Mouse (Mus musculus) MEL (cell line): ENCODE measurements around the gene Rae1. TPM values are rescaled to one million over a fixed set of nuclear protein-coding genes. Genes with fewer than 3 reads are reported as not detected.

Experiments
- DNase-seq: peaks from one replicate; pipeline ENCODE4 v3.0.0; 2011; ENCODE audit warnings: low read depth, low spot score
- H3K27ac ChIP-seq: 2 replicates; pipeline ENCODE4 v1.5.1; 2012; ENCODE audit warnings: low read depth, mild to moderate bottlenecking, control low read depth, low read length, moderate library complexity; ENCODE audit not compliant: control insufficient read depth
- H3K27me3 ChIP-seq, 2 experiments: fragments of 150-350 bp in 1 of 2; sonication (generic) in 1 of 2; 2 replicates each; pipeline ENCODE4 v1.6.1; 2012; ENCODE audit warnings: low read length in 2 of 2, mild to moderate bottlenecking in 2 of 2, improper control_type of control experiment in 1 of 2, moderate library complexity in 1 of 2; ENCODE audit not compliant: insufficient read depth in 2 of 2, control insufficient read depth in 1 of 2
- H3K36me3 ChIP-seq, 2 experiments: 2 replicates each; pipeline ENCODE4 v1.6.1; 2012 to 2014; ENCODE audit warnings: low read length in 2 of 2, improper control_type of control experiment in 1 of 2, inconsistent platforms in 1 of 2, mild to moderate bottlenecking in 1 of 2; ENCODE audit not compliant: insufficient read depth in 2 of 2, control insufficient read depth in 1 of 2
- H3K4me1 ChIP-seq, 2 experiments: fragments of 150-350 bp in 1 of 2; sonication (generic) in 1 of 2; 2 replicates each; pipeline ENCODE4 v1.6.1; 2012; ENCODE audit warnings: low read length in 2 of 2, improper control_type of control experiment in 1 of 2, mild to moderate bottlenecking in 1 of 2; ENCODE audit not compliant: insufficient read depth in 2 of 2, control insufficient read depth in 1 of 2
- H3K4me3 ChIP-seq, 2 experiments: fragments of 150-350 bp in 1 of 2; sonication (generic) in 1 of 2; 2 replicates each; pipeline ENCODE4 v1.5.1; 2012; ENCODE audit warnings: low read depth in 2 of 2, low read length in 2 of 2, mild to moderate bottlenecking in 2 of 2, moderate library complexity in 2 of 2, control low read depth in 1 of 2, improper control_type of control experiment in 1 of 2; ENCODE audit not compliant: control insufficient read depth in 1 of 2, insufficient read depth in 1 of 2
- H3K79me2 ChIP-seq: 2 replicates; pipeline ENCODE4 v1.6.1; 2012; ENCODE audit warnings: mild to moderate bottlenecking, low read length, moderate library complexity; ENCODE audit not compliant: control insufficient read depth, poor library complexity, insufficient read depth
- H3K9ac ChIP-seq: 2 replicates; pipeline ENCODE4 v1.6.1; 2012; ENCODE audit warnings: low read depth, mild to moderate bottlenecking, control low read depth, low read length, moderate library complexity; ENCODE audit not compliant: control insufficient read depth, poor library complexity, severe bottlenecking
- H3K9me3 ChIP-seq: fragments of 150-350 bp; sonication (generic); replicated peaks from 2 replicates; pipeline ENCODE4 v1.6.1; 2012; ENCODE audit warnings: mild to moderate bottlenecking, low read length, improper control_type of control experiment, moderate library complexity; ENCODE audit not compliant: insufficient read depth
- CHD1 ChIP-seq: IDR thresholded peaks from 2 replicates; pipeline ENCODE4 v1.6.1; 2012; ENCODE audit warnings: low read depth, mild to moderate bottlenecking, inconsistent platforms, low read length, improper control_type of control experiment
- CTCF ChIP-seq, 3 experiments: IDR thresholded peaks in 2 of 3; conservative IDR thresholded peaks in 1 of 3; 2 replicates each; pipeline ENCODE4 v1.5.1; 2011 to 2012; ENCODE audit warnings: low read length in 3 of 3, low read depth in 2 of 3, mild to moderate bottlenecking in 2 of 3, improper control_type of control experiment in 1 of 3, inconsistent platforms in 1 of 3, mixed read lengths in 1 of 3, moderate library complexity in 1 of 3; ENCODE audit not compliant: control insufficient read depth in 1 of 3, insufficient read depth in 1 of 3, poor library complexity in 1 of 3, severe bottlenecking in 1 of 3
- ELF1 ChIP-seq: IDR thresholded peaks from 2 replicates; pipeline ENCODE4 v1.6.1; 2014; ENCODE audit warnings: low read depth, mild to moderate bottlenecking, inconsistent platforms, low read length, improper control_type of control experiment, moderate library complexity
- ETS1 ChIP-seq: IDR thresholded peaks from 2 replicates; pipeline ENCODE4 v1.6.1; 2012; ENCODE audit warnings: low read depth, mild to moderate bottlenecking, inconsistent platforms, low read length, improper control_type of control experiment, moderate library complexity
- GABPA ChIP-seq: IDR thresholded peaks from 2 replicates; pipeline ENCODE4 v1.6.1; 2012; ENCODE audit warnings: low read depth, mild to moderate bottlenecking, inconsistent platforms, low read length, improper control_type of control experiment, moderate library complexity
- GATA1 ChIP-seq: IDR thresholded peaks from 2 replicates; pipeline ENCODE4 v1.6.1; 2011; ENCODE audit warnings: low read depth, low read length, improper control_type of control experiment
- HCFC1 ChIP-seq: IDR thresholded peaks from 2 replicates; pipeline ENCODE4 v1.6.1; 2012; ENCODE audit warnings: low read depth, mild to moderate bottlenecking, inconsistent platforms, low read length, improper control_type of control experiment, moderate library complexity
- JUND ChIP-seq: IDR thresholded peaks from 2 replicates; pipeline ENCODE4 v1.6.1; 2011; ENCODE audit warnings: low read depth, mild to moderate bottlenecking, improper control_type of control experiment, low read length
- MAZ ChIP-seq: IDR thresholded peaks from 2 replicates; pipeline ENCODE4 v1.6.1; 2012; ENCODE audit warnings: low read depth, mild to moderate bottlenecking, inconsistent platforms, low read length, improper control_type of control experiment
- MXI1 ChIP-seq: IDR thresholded peaks from 2 replicates; pipeline ENCODE4 v1.6.1; 2011; ENCODE audit warnings: mild to moderate bottlenecking, low read depth, low read length, improper control_type of control experiment
- RAD21 ChIP-seq: IDR thresholded peaks from 2 replicates; pipeline ENCODE4 v1.6.1; 2011; ENCODE audit warnings: mild to moderate bottlenecking, low read depth, low read length, improper control_type of control experiment
- SMC3 ChIP-seq: IDR thresholded peaks from 2 replicates; pipeline ENCODE4 v1.6.1; 2011; ENCODE audit warnings: low read depth, low read length, improper control_type of control experiment
- TAL1 ChIP-seq: IDR thresholded peaks from 2 replicates; pipeline ENCODE4 v1.6.1; 2012; ENCODE audit warnings: mild to moderate bottlenecking, inconsistent platforms, low read length, moderate library complexity, mixed read lengths
- TCF12 ChIP-seq: IDR thresholded peaks from 2 replicates; pipeline ENCODE4 v1.6.1; 2014; ENCODE audit warnings: low read depth, mild to moderate bottlenecking, inconsistent platforms, low read length, improper control_type of control experiment, moderate library complexity
- UBTF ChIP-seq: IDR thresholded peaks from 2 replicates; pipeline ENCODE4 v1.6.1; 2012; ENCODE audit warnings: low read depth, mild to moderate bottlenecking, inconsistent platforms, low read length, improper control_type of control experiment, moderate library complexity, borderline replicate concordance; ENCODE audit not compliant: insufficient read depth
- ZC3H11A ChIP-seq: IDR thresholded peaks from 2 replicates; pipeline ENCODE4 v1.6.1; 2012; ENCODE audit warnings: low read depth, mild to moderate bottlenecking, inconsistent platforms, low read length, improper control_type of control experiment
- ZKSCAN1 ChIP-seq: IDR thresholded peaks from 2 replicates; pipeline ENCODE4 v1.6.1; 2012; ENCODE audit warnings: low read depth, mild to moderate bottlenecking, inconsistent platforms, low read length, improper control_type of control experiment, moderate library complexity
- ZNF384 ChIP-seq: IDR thresholded peaks from 2 replicates; pipeline ENCODE4 v1.6.1; 2012; ENCODE audit warnings: low read depth, mild to moderate bottlenecking, inconsistent platforms, low read length, improper control_type of control experiment
- polyA plus RNA-seq, 2 experiments: library from polyadenylated mRNA; stranded (reverse) in 1 of 2; unstranded in 1 of 2; fragments of >175 nt in 1 of 2; fragments of >200 nt in 1 of 2; gene quantifications; 2 replicates each; pipeline versions ENCODE4 v1.2.1 to v1.2.4; 2012; ENCODE audit warnings: low replicate concordance in 2 of 2, low read depth in 1 of 2; ENCODE audit not compliant: insufficient read length in 2 of 2, insufficient read depth in 1 of 2, missing spikeins in 1 of 2
- total RNA-seq: library from RNA; depleted of rRNA; stranded (reverse); fragments of 300-350 nt; gene quantifications from 2 replicates; pipeline ENCODE4 v1.2.3, GENCODE M21; 2012

Gene Rae1
- total and polyA plus RNA-seq, 3 experiments, result 156 to 172 TPM; not detected in 1

GRCm38 (mm10) chr2:173053846-173054245, 53.9 kb downstream of the Rae1 start:
- Histone ChIP-seq H3K4me3 (no peak overlapping the region), H3K9ac (no peak overlapping the region), H3K9me3 (no peaks in the 10 kb centered on the region), H3K4me1 (peaks cover 2 to 19% of the 10 kb centered on the region in 2 experiments; a peak in 1 of 4 replicates), H3K27ac (no peak overlapping the region), H3K27me3 (no peaks in the 10 kb centered on the region), H3K79me2 (no peaks in the 10 kb centered on the region), H3K36me3 (no peaks in the 10 kb centered on the region)
- no peak for TF ChIP-seq CHD1
- TF ChIP-seq ZNF384, result no peak
- no peak for TF ChIP-seq TAL1
- no peak for TF ChIP-seq HCFC1
- TF ChIP-seq GATA1, result no peak
- no peak for TF ChIP-seq CTCF (IDR thresholded peaks at IDR 0.05 in 2 of 3, conservative IDR thresholded peaks at IDR 0.05 in 1 of 3; ENCODE audit: control insufficient read depth in 1 of 3, insufficient read depth in 1 of 3, low read depth in 2 of 3, low read length in 3 of 3, poor library complexity in 1 of 3, severe bottlenecking in 1 of 3)
- TF ChIP-seq SMC3, result no peak
- no peak for TF ChIP-seq ZC3H11A
- no peak for TF ChIP-seq JUND
- no peak for TF ChIP-seq MXI1
- no peak for TF ChIP-seq MAZ
- no peak for TF ChIP-seq TCF12
- no peak for TF ChIP-seq UBTF
- no peak for DNase-seq

GRCm38 (mm10) chr2:173056303-173056881, 56.5 kb downstream of the Rae1 start:
- TF ChIP-seq TCF12 (no peak), ELF1 (no peak), RAD21 (no peak), MXI1 (no peak), TAL1 (no peak), MAZ (no peak), GABPA (no peak), HCFC1 (no peak), UBTF (no peak), GATA1 (no peak), ETS1 (no peak), ZKSCAN1 (no peak)
- Histone ChIP-seq H3K4me1 (peaks cover 7 to 30% of the 10 kb centered on the region in 2 experiments), H3K79me2 (no peaks in the 10 kb centered on the region), H3K27me3 (no peaks in the 10 kb centered on the region), H3K36me3 (peaks cover 0 to 5% of the 10 kb centered on the region in 2 experiments; a peak in 2 of 4 replicates), H3K9ac (no peak overlapping the region), H3K4me3 (peak overlapping the region in 1 of 2 experiments; percentile 12; a peak in 1 of 4 replicates), H3K9me3 (no peaks in the 10 kb centered on the region), H3K27ac (no peak overlapping the region)
- no peak for DNase-seq
